Mouse (Mus musculus): Measurements from ENCODE around the gene Ahnak2.

Ahnak2 gene

GRCm38 (mm10) chr12:112796551-112797510 lies 5.6 kb downstream of the Ahnak2 start:
- DNase-seq (ENCODE audit: low spot score in 2 of 2): no peak

- no peak for DNase-seq (ENCODE audit: low spot score in 2 of 2)
These were observed 6.9 kb downstream of the Ahnak2 start for GRCm38 (mm10) chr12:112795466-112796104.

- DNase-seq (ENCODE audit: low spot score in 2 of 2): no peak
These were observed 7.5 kb downstream of the Ahnak2 start for GRCm38 (mm10) chr12:112794998-112795397.

- no peak for DNase-seq (ENCODE audit: low spot score in 2 of 2)
These were observed 8.1 kb downstream of the Ahnak2 start for GRCm38 (mm10) chr12:112794356-112794816.

GRCm38 (mm10) chr12:112793601-112794355 lies 8.7 kb downstream of the Ahnak2 start:
- no peak for DNase-seq (ENCODE audit: low spot score in 2 of 2)

GRCm38 (mm10) chr12:112791026-112791425 lies 11.4 kb downstream of the Ahnak2 start:
- DNase-seq (ENCODE audit: low spot score in 2 of 2): no peak

- no peak for DNase-seq (ENCODE audit: low spot score in 2 of 2)
These were observed 28.0 kb downstream of the Ahnak2 start for GRCm38 (mm10) chr12:112774481-112774880.

GRCm38 (mm10) chr12:112774026-112774425 lies 28.4 kb downstream of the Ahnak2 start:
- DNase-seq (ENCODE audit: low spot score in 2 of 2): no peak

- DNase-seq (ENCODE audit: low spot score in 2 of 2): no peak
These were observed 29.1 kb downstream of the Ahnak2 start for GRCm38 (mm10) chr12:112773366-112773765.

- peak in 1 of 2 experiments; percentile 16 for DNase-seq (ENCODE audit: low spot score in 2 of 2)
These were observed 30.2 kb downstream of the Ahnak2 start for GRCm38 (mm10) chr12:112772306-112772705.

GRCm38 (mm10) chr12:112770396-112770795 lies 32.1 kb downstream of the Ahnak2 start:
- peak in 1 of 2 experiments; percentile 18 for DNase-seq (ENCODE audit: low spot score in 2 of 2)

GRCm38 (mm10) chr12:112769751-112770150 lies 32.7 kb downstream of the Ahnak2 start:
- no peak for DNase-seq (ENCODE audit: low spot score in 2 of 2)

- peak; percentile 46 for DNase-seq (ENCODE audit: low spot score in 2 of 2)
These were observed 33.4 kb downstream of the Ahnak2 start for GRCm38 (mm10) chr12:112769031-112769430.

- DNase-seq (ENCODE audit: low spot score in 2 of 2): peak in 1 of 2 experiments; percentile 18
These were observed 34.3 kb downstream of the Ahnak2 start for GRCm38 (mm10) chr12:112768166-112768565.

- DNase-seq (ENCODE audit: low spot score in 2 of 2): peak; percentile 63 to 72
These were observed 35.2 kb downstream of the Ahnak2 start for GRCm38 (mm10) chr12:112767036-112767890.

GRCm38 (mm10) chr12:112766586-112766985 lies 35.9 kb downstream of the Ahnak2 start:
- DNase-seq (ENCODE audit: low spot score in 2 of 2): no peak

GRCm38 (mm10) chr12:112764991-112765390 lies 37.5 kb downstream of the Ahnak2 start:
- no peak for DNase-seq (ENCODE audit: low spot score in 2 of 2)

- DNase-seq (ENCODE audit: low spot score in 2 of 2): peak in 1 of 2 experiments; percentile 19
These were observed 38.3 kb downstream of the Ahnak2 start for GRCm38 (mm10) chr12:112764141-112764540.

GRCm38 (mm10) chr12:112763176-112763575 lies 39.3 kb downstream of the Ahnak2 start:
- no peak for DNase-seq (ENCODE audit: low spot score in 2 of 2)

GRCm38 (mm10) chr12:112762018-112762417 lies 40.4 kb downstream of the Ahnak2 start:
- DNase-seq (ENCODE audit: low spot score in 2 of 2): peak; percentile 47 to 50

GRCm38 (mm10) chr12:112761411-112761810 lies 41.0 kb downstream of the Ahnak2 start:
- DNase-seq (ENCODE audit: low spot score in 2 of 2): peak; percentile 18 to 26
